Mouse (Mus musculus) adipocyte (in vitro differentiated cells): ENCODE results near the gene Sord.

Experiments used
- DNase-seq: peaks from one replicate; pipeline ENCODE4 v3.0.0-alpha.2; 2016; ENCODE audit warnings: low spot score

The Sord gene

DNA sequence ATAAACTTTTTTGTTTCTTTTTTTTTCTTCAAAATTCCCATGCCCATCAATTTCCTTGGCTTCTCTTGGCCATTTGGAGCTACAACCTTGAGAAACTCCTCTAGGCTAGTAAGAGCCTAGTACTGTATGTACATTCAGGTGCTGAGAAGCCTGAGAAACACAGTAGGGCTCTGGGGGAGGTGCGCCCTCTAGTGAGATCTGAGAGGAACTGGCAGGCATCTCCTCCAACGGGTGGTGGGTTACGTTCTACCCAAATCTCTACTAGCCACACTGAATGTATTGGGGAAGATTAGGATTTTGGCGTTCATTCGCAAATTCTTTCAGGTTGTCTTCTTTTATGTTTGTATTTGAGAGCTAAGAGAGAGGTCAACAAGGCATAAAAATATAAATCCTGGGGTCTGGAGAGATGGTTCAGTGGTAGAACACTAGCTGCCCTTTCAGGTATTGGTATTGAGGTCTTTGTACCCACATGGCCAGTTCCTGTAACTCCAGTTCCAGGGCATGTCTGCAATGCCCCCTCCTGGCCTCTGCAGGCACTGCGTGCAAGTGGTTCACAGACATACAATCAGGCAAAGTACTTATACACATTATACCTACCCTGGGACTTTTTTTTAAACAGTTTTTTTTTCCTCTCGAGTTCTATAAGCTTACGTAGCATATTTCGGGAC, 68.2 kb downstream of the Sord start:
- peak; percentile 66 for DNase-seq

DNA sequence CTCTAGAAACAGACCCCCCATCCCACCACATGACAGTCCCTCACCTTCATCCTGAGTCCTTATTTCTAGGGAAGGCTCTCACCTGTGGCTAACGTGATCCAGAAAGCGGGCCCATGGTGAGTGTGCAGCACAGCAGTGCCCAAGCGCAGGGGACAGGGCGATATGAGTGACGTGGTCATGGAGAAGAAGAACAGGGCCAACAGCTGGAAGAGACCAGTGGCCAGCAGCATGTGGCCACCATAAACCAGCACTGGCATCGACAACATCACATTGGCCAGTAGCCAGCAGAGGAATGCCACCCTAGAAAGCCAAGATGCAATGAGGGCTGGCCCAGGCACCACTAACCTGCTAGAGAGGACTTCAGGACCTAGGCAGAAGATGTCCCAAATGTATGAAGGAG, 70.0 kb downstream of the Sord start:
- no peak for DNase-seq

DNA sequence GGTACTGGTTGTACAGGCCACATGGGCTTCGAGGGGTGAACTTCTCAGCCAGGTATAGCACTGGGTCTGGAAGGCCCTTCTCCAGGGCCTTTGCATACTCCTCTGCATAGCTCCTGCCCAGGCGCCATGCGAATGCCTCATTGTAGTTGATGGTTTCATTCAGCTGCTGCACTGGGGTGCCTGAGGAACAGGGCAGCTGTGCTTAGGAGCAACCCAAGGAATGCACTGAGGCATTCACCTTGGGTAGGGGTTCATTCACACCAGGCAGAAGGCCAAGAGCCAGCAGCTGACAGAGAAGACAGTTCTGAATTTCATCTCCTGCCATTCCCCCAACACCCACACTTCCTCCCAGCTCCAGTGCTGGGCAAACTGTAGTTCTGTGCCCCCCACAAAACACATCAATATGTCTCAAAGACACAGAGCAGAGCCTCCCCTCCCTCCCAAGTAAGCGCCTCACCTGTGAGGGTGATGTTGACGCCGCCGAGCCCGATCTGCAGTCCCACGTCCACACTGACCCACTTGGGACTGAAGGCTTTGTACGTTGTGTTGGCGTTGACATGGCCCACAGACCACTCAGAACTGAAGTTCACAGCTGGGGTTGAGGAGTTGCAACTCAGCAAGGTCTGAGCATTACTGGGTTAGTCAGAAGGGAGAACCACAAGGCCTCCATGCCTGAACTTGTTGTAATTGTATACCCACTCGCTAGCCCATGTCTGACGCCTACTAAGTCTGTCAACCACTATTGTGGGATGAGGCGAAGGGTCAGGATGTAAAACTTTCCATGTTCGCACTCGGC, 70.7 kb downstream of the Sord start:
- no peak for DNase-seq

DNA sequence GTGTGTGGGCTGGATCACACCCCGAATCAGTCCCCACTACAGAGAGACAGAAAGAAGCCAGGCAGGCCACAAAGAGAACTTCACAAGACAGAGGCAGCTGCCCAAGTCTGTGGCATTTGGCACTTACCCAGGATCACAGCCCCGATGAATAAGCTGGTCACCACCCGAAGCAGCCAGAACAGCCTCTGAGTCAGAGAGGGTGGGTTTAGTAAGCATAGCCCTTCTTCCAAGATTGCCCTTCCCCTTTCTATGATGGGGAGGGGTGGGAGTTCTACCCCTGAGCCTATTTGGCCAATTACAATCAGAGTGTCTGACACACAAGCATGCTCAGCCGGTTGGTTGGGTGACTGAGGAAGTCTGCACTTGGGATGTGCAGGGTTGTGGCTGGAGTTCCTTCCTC, 71.6 kb downstream of the Sord start:
- DNase-seq: peak; percentile 62

DNA sequence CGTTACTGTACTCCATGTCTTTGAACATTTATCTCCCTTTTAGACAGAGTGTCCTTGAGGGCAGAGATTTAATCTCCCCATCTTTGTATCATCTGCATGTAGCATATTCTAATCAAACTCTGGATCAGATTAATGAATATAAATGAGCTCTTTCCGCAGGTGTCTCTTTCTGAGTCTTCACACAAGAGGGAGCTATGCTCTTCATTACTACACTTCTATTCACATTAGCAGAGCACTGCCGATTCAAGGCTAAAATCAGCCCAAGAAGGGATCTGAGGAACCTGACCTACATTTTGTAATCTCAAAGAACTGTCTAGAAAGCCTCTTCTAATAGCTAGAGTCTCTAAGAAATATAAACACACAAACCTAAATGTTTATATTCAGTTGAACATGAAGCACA, 75.1 kb downstream of the Sord start:
- DNase-seq: peak; percentile 34

DNA sequence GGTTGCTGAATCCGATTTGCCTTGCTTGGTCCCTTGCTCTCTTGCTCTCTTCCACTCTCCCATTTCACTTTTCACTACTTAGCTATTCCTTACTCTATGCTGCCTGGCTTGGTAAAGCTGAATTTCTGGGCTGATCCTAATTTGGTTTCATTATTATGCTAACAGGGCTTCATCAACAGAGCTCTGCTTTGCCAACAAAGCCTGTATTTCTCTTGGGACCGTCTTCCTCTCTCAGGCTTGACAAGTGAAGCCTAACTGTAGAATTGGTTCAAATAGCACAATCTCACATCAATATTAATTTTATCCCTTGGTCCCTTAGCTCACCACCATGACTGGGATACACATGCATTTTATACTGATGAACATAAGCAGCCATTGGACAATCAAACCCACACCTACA, 77.0 kb downstream of the Sord start:
- DNase-seq: no peak

DNA sequence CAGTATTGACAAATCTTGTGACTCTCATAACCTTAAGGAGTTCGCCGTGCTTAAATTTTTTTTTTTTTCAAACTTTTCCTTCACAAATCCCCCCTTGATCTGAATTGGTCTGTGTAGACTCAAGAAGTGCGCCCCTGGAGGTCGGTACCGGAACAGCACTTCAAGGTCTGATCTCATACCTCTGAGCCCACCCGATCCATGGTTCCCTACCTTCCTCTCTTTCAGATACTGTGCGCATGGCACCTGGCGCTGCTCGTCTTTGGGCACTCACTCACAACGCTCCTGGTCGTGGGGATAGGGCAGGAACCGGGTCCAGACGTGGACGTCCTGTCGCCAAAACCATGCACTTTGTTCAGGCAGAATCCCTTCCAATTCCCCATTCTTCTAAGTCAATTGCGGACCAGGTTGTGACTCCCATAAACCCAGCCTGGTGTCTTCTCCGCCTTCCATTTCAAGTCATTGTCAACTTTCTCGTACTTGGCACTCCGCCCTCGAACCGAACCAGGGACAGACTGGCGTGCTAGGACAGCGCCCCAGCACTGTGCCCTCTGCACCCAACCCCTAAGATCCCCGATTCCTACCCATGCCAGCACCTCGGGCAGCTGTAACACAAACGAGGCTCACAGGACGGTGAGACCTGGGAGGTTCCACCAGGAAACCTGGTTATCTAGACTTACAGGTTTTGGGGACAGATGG, 78.3 kb downstream of the Sord start:
- DNase-seq: no peak

DNA sequence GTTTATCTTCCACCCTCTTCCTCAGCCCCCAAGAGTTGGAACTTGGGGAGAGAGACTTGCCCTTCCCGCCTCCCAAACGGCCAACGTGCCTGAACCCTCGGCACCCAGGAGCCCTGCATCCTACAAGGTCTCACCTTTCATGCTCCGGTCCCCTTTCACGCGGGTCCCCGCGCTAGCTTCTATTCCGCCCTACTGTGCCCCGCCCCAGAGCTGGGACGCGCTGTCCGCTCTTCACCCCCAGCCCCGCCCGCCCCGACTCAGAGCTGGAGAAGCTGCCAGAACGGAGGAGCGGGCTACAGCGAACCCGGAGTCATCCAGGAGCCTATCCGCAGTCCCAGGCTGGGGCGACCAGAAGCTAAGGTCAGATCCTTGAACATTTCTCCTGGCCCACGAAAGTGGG, 79.0 kb downstream of the Sord start, which contains the start of gene Duoxa1:
Gene Duoxa1, minus strand, starts transcription at position 195 of the 400 bp plus-strand sequence.
- no peak for DNase-seq
